Mouse (Mus musculus): ENCODE results near the gene Clvs2. TPM values are rescaled to one million over a fixed set of nuclear protein-coding genes. Genes with fewer than 3 reads are reported as not detected.

Clvs2 gene
- total RNA-seq (2017), result not detected in 2 replicates

- ATAC-seq (replicated peaks in 1 of 2; ENCODE audit: insufficient read depth in 1 of 2, low FRiP score in 2 of 2, low TSS enrichment in 1 of 2, low read depth in 1 of 2, poor library complexity in 2 of 2, severe bottlenecking in 2 of 2), result no peak; a peak in 1 of 4 replicates
Measured at GRCm38 (mm10) chr10:33624131-33624879, at the start of gene Clvs2. TSS of gene Clvs2 (minus strand) at chr10:33624769.

DNA sequence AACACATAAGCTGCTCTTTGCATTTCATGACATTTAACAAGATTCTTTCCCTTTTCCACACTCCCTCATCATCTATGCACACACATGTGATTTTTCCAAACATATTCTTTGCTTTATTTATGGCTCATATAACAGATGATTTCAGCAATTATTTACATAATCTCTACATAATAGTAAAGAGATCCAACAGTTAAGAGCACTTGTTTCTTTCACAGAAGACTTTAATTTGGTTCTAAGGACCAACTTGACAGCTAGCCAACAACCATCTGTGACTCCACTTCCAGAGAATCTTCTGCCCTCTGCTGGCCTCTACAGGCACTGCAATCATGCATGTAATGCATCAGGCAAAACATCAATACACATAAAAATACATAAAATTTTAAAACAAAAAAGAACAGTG lies 28.6 kb upstream of the Clvs2 start:
- ATAC-seq (replicated peaks in 1 of 2; ENCODE audit: insufficient read depth in 1 of 2, low FRiP score in 2 of 2, low TSS enrichment in 1 of 2, low read depth in 1 of 2, poor library complexity in 2 of 2, severe bottlenecking in 2 of 2), result no peak; a peak in 1 of 4 replicates

GRCm38 (mm10) chr10:33623577-33623991 lies 985 bp downstream of the Clvs2 start:
- no peak for ATAC-seq (replicated peaks in 1 of 2; ENCODE audit: insufficient read depth in 1 of 2, low FRiP score in 2 of 2, low TSS enrichment in 1 of 2, low read depth in 1 of 2, poor library complexity in 2 of 2, severe bottlenecking in 2 of 2)

GRCm38 (mm10) chr10:33622700-33623099 lies 1.9 kb downstream of the Clvs2 start:
- no peak for ATAC-seq (replicated peaks in 1 of 2; ENCODE audit: insufficient read depth in 1 of 2, low FRiP score in 2 of 2, low TSS enrichment in 1 of 2, low read depth in 1 of 2, poor library complexity in 2 of 2, severe bottlenecking in 2 of 2)

DNA sequence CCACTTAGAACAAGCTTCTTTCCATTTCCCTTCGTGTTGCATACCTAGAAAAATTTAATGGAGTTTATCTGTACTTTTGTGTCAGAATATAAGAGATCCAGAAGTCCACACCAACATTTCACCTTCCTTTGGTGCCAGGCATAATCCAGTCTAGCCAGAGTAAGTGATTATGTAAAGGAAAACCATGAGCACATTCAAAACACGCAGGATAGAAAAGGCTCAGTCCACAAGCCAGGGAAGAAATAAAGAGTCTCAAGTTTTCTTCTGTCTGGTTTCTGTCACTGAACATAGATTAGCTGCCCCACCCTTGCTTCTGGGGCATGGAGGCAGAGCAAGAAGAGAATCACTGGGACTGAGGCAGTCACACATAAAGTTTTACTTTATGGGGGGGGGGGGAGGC lies 8.4 kb downstream of the Clvs2 start:
- ATAC-seq (replicated peaks in 1 of 2; ENCODE audit: insufficient read depth in 1 of 2, low FRiP score in 2 of 2, low TSS enrichment in 1 of 2, low read depth in 1 of 2, poor library complexity in 2 of 2, severe bottlenecking in 2 of 2), result no peak

- no peak for ATAC-seq (replicated peaks in 1 of 2; ENCODE audit: insufficient read depth in 1 of 2, low FRiP score in 2 of 2, low TSS enrichment in 1 of 2, low read depth in 1 of 2, poor library complexity in 2 of 2, severe bottlenecking in 2 of 2)
Measured at GRCm38 (mm10) chr10:33613197-33613596, 11.4 kb downstream of the Clvs2 start.

- ATAC-seq (replicated peaks in 1 of 2; ENCODE audit: insufficient read depth in 1 of 2, low FRiP score in 2 of 2, low TSS enrichment in 1 of 2, low read depth in 1 of 2, poor library complexity in 2 of 2, severe bottlenecking in 2 of 2), result no peak
Measured at GRCm38 (mm10) chr10:33592732-33593131, 31.8 kb downstream of the Clvs2 start.

GRCm38 (mm10) chr10:33588800-33589199 lies 35.8 kb downstream of the Clvs2 start:
- no peak for ATAC-seq (replicated peaks in 1 of 2; ENCODE audit: insufficient read depth in 1 of 2, low FRiP score in 2 of 2, low TSS enrichment in 1 of 2, low read depth in 1 of 2, poor library complexity in 2 of 2, severe bottlenecking in 2 of 2)

DNA sequence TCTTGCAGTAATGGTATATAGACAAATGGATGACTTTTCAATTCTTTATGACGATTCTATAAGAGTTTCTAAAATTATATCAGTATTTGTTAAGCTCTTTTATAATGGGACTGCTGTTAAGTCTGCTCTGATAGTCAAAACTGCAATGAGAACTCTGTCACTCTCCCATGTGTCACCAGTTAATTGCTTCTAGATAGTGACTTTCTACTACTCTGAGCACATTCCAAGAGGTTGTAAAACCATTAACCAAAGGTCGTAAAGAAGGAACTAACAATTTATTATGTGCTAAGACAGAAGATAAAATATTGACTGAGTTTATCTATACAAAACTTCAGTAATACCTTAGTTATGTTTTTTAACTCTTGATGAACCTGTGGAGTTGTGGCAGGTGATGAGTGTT lies 37.5 kb downstream of the Clvs2 start:
- no peak for ATAC-seq (replicated peaks in 1 of 2; ENCODE audit: insufficient read depth in 1 of 2, low FRiP score in 2 of 2, low TSS enrichment in 1 of 2, low read depth in 1 of 2, poor library complexity in 2 of 2, severe bottlenecking in 2 of 2)

DNA sequence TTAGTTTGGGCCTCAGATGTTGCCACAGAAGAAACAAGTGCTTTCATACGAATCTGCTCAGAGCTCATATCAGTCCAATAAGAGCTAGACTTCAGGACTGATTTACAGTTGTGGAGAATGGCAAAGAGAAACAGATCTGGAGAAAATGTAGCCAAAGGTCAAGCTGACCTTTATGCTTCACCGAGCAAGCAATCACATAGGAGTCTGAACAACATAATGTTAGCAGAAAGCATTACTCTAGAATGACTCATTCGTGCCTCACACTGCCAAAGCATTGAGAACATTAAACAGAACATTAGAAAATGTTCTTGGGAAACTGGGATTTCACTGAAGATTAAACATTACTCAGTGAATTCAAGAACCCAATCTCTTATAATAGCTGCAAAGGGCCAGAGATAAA lies 66.5 kb downstream of the Clvs2 start:
- ATAC-seq (replicated peaks in 1 of 2; ENCODE audit: insufficient read depth in 1 of 2, low FRiP score in 2 of 2, low TSS enrichment in 1 of 2, low read depth in 1 of 2, poor library complexity in 2 of 2, severe bottlenecking in 2 of 2), result no peak

DNA sequence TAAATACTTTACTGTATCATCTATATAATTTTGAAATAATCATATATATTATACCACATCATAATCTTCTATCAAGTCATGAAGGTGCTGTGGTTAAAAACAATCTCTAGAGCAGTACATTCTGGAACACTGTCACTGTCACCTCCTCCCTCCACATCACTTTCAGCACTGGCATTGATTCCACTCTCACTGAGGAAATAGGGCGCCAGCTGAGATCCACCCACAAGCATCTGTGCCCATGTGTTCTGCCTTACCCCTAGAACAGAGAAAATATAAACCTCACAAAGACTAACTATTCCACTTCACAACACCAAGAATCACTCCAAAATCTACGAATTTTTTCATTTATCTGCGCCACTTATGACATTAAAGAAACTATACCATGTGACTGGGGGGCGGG lies 84.2 kb downstream of the Clvs2 start:
- no peak for ATAC-seq (replicated peaks in 1 of 2; ENCODE audit: insufficient read depth in 1 of 2, low FRiP score in 2 of 2, low TSS enrichment in 1 of 2, low read depth in 1 of 2, poor library complexity in 2 of 2, severe bottlenecking in 2 of 2)

Other genes with a start within 250 kb of the Clvs2 start
- not detected in 2 replicates for gene Sult3a2, start 161.9 kb upstream of the Clvs2 start, total RNA-seq (2017)
- gene Sult3a1, start 233.0 kb upstream of the Clvs2 start, total RNA-seq (2017), result not detected in 2 replicates

All from hematopoietic stem cell, adult 5-6 weeks (primary cell).